17 mouse cellular contexts compared by ENCODE assay signal in the genomic region with DNA sequence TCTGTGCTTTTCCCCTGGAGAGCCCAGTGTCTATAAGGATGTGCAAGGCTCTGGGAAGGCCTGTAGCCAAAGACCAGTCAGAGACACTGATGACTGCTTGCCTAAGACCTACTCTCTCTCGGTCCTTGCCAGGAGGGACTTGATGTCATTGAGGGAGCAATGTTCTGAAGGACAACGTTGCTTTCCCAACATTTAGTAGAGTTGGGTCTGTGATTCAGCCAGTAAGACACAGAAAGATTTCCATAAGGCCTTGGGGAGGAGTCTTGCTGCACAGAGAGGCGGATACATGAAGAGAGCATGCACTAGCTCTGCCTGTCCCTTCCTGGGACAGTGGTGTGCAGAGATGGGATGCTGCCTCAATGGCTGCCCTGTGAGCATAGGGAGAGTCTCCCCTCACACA.
"Had no signal": no experiment of that assay in that cellular context is flagged by ENCODE, and none has a peak within 500 bp of the region (broad histone marks: within the 10 kb centered on the region; RNA-seq: fewer than 3 reads in every experiment).

No protein-coding gene starts in this region.

- DNase-seq: kidney, adult 8-10 months; kidney, postnatal 10 days; kidney, postnatal 36 days; left cerebral cortex, postnatal 4 days; liver, postnatal 0 days; lung, embryonic 14.5 days; midbrain, embryonic 14.5 days; right cerebral cortex, postnatal 4 days; thymus, postnatal 25 days had no signal

- H3K9me3 ChIP-seq: kidney, embryonic 15.5 days; limb, embryonic 12.5 days; limb, embryonic 15.5 days had no signal

- H3K27me3 ChIP-seq: kidney, embryonic 15.5 days; limb, embryonic 12.5 days; limb, embryonic 15.5 days had no signal

- H3K9ac ChIP-seq: kidney, embryonic 15.5 days; limb, embryonic 12.5 days; limb, embryonic 15.5 days; liver, embryonic 14.5 days; liver, postnatal 0 days; lung, embryonic 14.5 days had no signal

- H3K4me3 ChIP-seq: kidney, embryonic 15.5 days; limb, embryonic 12.5 days; limb, embryonic 15.5 days had no signal

- H3K4me1 ChIP-seq: kidney, embryonic 15.5 days had no signal

- H3K36me3 ChIP-seq: kidney, embryonic 15.5 days; limb, embryonic 12.5 days; limb, embryonic 15.5 days had no signal

- H3K4me2 ChIP-seq: kidney, embryonic 15.5 days; limb, embryonic 12.5 days; limb, embryonic 15.5 days; liver, embryonic 11.5 days; lung, embryonic 14.5 days; midbrain, embryonic 11.5 days had no signal

- H3K27ac ChIP-seq: kidney, embryonic 15.5 days; limb, embryonic 15.5 days; liver, embryonic 14.5 days; macrophage had no signal

- ATAC-seq: liver, postnatal 0 days; lung, postnatal 0 days had no signal
